Mouse (Mus musculus) small intestine, adult 2 months (tissue): ENCODE measurements at regions not wholly inside any gene's neighbourhood (a gene's known extent, or its start where the extent isn't known, plus 50 kb on each side); places are given as distances from the start of the nearest gene placed in this dataset.

Experiments used
- CTCF ChIP-seq: fragments of 200-500 bp; IDR thresholded peaks from 2 replicates; pipeline ENCODE4 v1.5.1; 2012; ENCODE audit warnings: low read depth, mild to moderate bottlenecking, control low read depth, inconsistent platforms, low read length, moderate library complexity, mixed read lengths; ENCODE audit not compliant: insufficient replicate concordance, insufficient read length; ENCODE audit errors: extremely low read depth
- POLR2A ChIP-seq: fragments of 200-500 bp; IDR thresholded peaks from 2 replicates; pipeline ENCODE4 v1.6.1; 2012; ENCODE audit warnings: low read depth, mild to moderate bottlenecking, control low read depth, inconsistent platforms, low read length, moderate library complexity

- TF ChIP-seq CTCF (no peak), POLR2A (no peak)
Measured at GRCm38 (mm10) chr17:50412446-50412845, 96.8 kb upstream of the Plcl2 start.
